Mouse (Mus musculus) ES-Bruce4 (cell line): ENCODE data around the gene Zfp148.

ENCODE experiments used
- CTCF ChIP-seq: IDR thresholded peaks from one replicate; pipeline ENCODE4 v1.8.1; 2011; ENCODE audit warnings: low read depth, low read length
- EP300 ChIP-seq: IDR thresholded peaks from 2 replicates; pipeline ENCODE4 v1.6.1; 2011; ENCODE audit warnings: low read depth, low read length; ENCODE audit not compliant: insufficient read depth
- POLR2A ChIP-seq: IDR thresholded peaks from one replicate; pipeline ENCODE4 v1.8.1; 2011; ENCODE audit warnings: low read length; ENCODE audit not compliant: insufficient read depth

- no peak for TF ChIP-seq CTCF
- TF ChIP-seq POLR2A = no peak
- no peak for TF ChIP-seq EP300
These were observed 37.5 kb upstream of the Zfp148 start for GRCm38 (mm10) chr16:33343106-33343505.
